Mouse (Mus musculus): ENCODE results near the gene Lrmda. TPM values are rescaled to one million over a fixed set of nuclear protein-coding genes. Genes with fewer than 3 reads are reported as not detected.
A peak's percentile ranks its signal among the peaks of the same experiment; 100 is the strongest.

Gene Lrmda
- total and polyA plus RNA-seq, 3 experiments: 0.43 to 1.1 (median 1.0) TPM

DNA sequence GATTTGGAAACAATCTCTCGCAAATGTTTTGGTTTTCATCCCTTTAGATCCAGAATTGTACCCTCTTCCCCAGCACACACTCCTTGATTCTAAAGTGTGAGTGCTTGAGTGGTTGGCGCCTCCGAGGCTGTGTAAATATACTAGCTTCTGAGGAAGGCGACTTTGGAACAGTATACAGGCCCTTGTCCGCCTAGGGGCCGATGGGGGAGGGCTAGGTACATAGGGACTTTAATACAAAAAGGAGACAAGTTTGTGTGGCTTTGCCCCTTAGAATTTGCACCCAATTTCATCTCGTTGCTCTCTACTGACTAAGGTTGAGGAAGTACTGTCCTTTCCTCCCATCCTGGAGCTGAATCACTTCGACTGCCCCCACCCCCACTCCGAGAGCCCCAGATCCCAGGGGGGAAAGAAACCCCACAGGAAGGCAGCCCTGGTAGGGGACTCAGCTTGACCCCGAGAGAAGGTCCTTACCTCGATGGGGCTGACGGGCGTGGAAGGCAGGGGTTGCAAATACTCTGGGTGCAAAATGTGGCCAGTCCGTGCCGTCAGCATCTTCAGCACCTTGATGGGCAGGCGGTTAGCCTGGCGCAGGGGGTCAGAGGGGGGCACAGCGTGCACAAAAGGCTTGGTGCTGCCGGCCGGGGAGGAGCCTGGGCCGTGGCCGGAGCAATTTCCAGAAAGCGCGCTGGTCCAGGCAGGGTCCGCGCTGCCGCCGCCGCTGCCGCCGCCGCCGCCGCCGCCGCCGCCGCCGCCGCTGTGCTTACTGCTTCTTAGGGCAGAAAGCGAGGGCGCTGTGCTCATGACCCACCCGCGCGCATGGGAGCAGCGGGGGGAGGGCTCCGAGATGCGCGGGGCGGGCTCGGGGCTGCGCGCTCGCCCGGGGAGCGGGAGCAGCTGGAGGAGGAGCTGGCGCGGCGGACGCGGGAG is 32.5 kb upstream of the Lrmda start:
- Histone ChIP-seq H3K36me3 (ENCODE audit: control insufficient read depth, insufficient read depth, low read length) (no peaks in the 10 kb centered on the region), H3K27me3 (ENCODE audit: control insufficient read depth, insufficient read depth, low read length) (peaks cover 13% of the 10 kb centered on the region), H3K4me1 (ENCODE audit: control insufficient read depth, insufficient read depth, low read length) (no peaks in the 10 kb centered on the region; the same call in 1 of the 2 replicates), H3K79me2 (replicated peaks; ENCODE audit: control insufficient read depth, insufficient read depth, low read length) (no peaks in the 10 kb centered on the region), H3K9ac (ENCODE audit: low read depth, low read length) (peak overlapping the region; percentile 73), H3K27ac (peak overlapping the region; percentile 92), H3K4me3 (peak overlapping the region; percentile 88)
- TF ChIP-seq POLR2A (IDR thresholded peaks at IDR 0.05; ENCODE audit: insufficient read depth, low read depth, low read length): no peak
- TF ChIP-seq CTCF (IDR thresholded peaks at IDR 0.05): no peak
- no peak for TF ChIP-seq EP300 (IDR thresholded peaks at IDR 0.05; ENCODE audit: insufficient read depth, low read depth, low read length)
- peak in 1 of 2 experiments; percentile 29 for DNase-seq
- WGBS: under 1% methylated on average over 61 of the region's 61 CpGs
- intact Hi-C loops (cut with DNase I): loop anchor here (1.0 to 10.0 kb wide), 8 partner anchors 50 to 1418 kb away; no protein-coding TSS in a partner anchor

- Histone ChIP-seq H3K27ac (peak overlapping the region; percentile 92), H3K79me2 (replicated peaks; ENCODE audit: control insufficient read depth, insufficient read depth, low read length) (no peaks in the 10 kb centered on the region), H3K27me3 (ENCODE audit: control insufficient read depth, insufficient read depth, low read length) (peaks cover 11% of the 10 kb centered on the region), H3K9ac (ENCODE audit: low read depth, low read length) (peak overlapping the region; percentile 73), H3K4me1 (ENCODE audit: control insufficient read depth, insufficient read depth, low read length) (no peaks in the 10 kb centered on the region; the same call in 1 of the 2 replicates), H3K36me3 (ENCODE audit: control insufficient read depth, insufficient read depth, low read length) (no peaks in the 10 kb centered on the region), H3K4me3 (peak overlapping the region; percentile 88)
- DNase-seq: peak; percentile 93 to 96
- TF ChIP-seq CTCF (IDR thresholded peaks at IDR 0.05) (peak; percentile 45), POLR2A (IDR thresholded peaks at IDR 0.05; ENCODE audit: insufficient read depth, low read depth, low read length) (peak; percentile 96), EP300 (IDR thresholded peaks at IDR 0.05; ENCODE audit: insufficient read depth, low read depth, low read length) (0 out of 2 replicates have a peak, but pooled peaks have one; percentile 41)
- intact Hi-C loops (cut with DNase I): loop anchor here (2.0 to 10.0 kb wide), 8 partner anchors 31 to 1417 kb away; partner anchors contain the start of gene Lrmda
- under 1% methylated on average over 74 of the region's 74 CpGs for WGBS
These were observed 31.6 kb upstream of the Lrmda start for GRCm38 (mm10) chr14:21987660-21988576.

GRCm38 (mm10) chr14:21988577-21989290 is 30.8 kb upstream of the Lrmda start:
- peak; percentile 54 to 61 for DNase-seq
- Histone ChIP-seq H3K36me3 (ENCODE audit: control insufficient read depth, insufficient read depth, low read length) (no peaks in the 10 kb centered on the region), H3K9ac (ENCODE audit: low read depth, low read length) (peak overlapping the region; percentile 80), H3K27me3 (ENCODE audit: control insufficient read depth, insufficient read depth, low read length) (peaks cover 11% of the 10 kb centered on the region), H3K4me3 (peak overlapping the region; percentile 58), H3K27ac (peak overlapping the region; percentile 66), H3K4me1 (ENCODE audit: control insufficient read depth, insufficient read depth, low read length) (no peaks in the 10 kb centered on the region; the same call in 1 of the 2 replicates), H3K79me2 (replicated peaks; ENCODE audit: control insufficient read depth, insufficient read depth, low read length) (no peaks in the 10 kb centered on the region)
- intact Hi-C loops (cut with DNase I): loop anchor here (2.0 to 10.0 kb wide), 8 partner anchors 30 to 1416 kb away; partner anchors contain the start of gene Lrmda
- TF ChIP-seq POLR2A (IDR thresholded peaks at IDR 0.05; ENCODE audit: insufficient read depth, low read depth, low read length) (no peak), EP300 (IDR thresholded peaks at IDR 0.05; ENCODE audit: insufficient read depth, low read depth, low read length) (no peak)
- WGBS: 1% methylated on average over 26 of the region's 26 CpGs

GRCm38 (mm10) chr14:21989291-21989913 is 30.1 kb upstream of the Lrmda start, which contains the start of gene Zfp503:
Zfp503 (minus strand) TSS chr14:21989601.
- peak within 1 kb of the TSS; percentile 58 for H3K4me3 ChIP-seq
- no peaks in the 10 kb centered on the region for H3K79me2 ChIP-seq (replicated peaks; ENCODE audit: control insufficient read depth, insufficient read depth, low read length)
- 2% methylated on average over 37 of the region's 37 CpGs for WGBS
- H3K27ac ChIP-seq: peak within 1 kb of the TSS; percentile 66
- TF ChIP-seq CTCF (IDR thresholded peaks at IDR 0.05): peak; percentile 46
- no peak for TF ChIP-seq EP300 (IDR thresholded peaks at IDR 0.05; ENCODE audit: insufficient read depth, low read depth, low read length)
- H3K9ac ChIP-seq (ENCODE audit: low read depth, low read length): peak within 1 kb of the TSS; percentile 80
- no peaks in the 10 kb centered on the region; the same call in 1 of the 2 replicates for H3K4me1 ChIP-seq (ENCODE audit: control insufficient read depth, insufficient read depth, low read length)
- intact Hi-C loops (cut with DNase I): loop anchor here (2.0 to 10.0 kb wide), 8 partner anchors 29 to 1415 kb away; partner anchors contain the start of gene Lrmda
- DNase-seq: peak in 1 of 2 experiments; percentile 67
- peaks cover 11% of the 10 kb centered on the region for H3K27me3 ChIP-seq (ENCODE audit: control insufficient read depth, insufficient read depth, low read length)
- no peaks in the 10 kb centered on the region for H3K36me3 ChIP-seq (ENCODE audit: control insufficient read depth, insufficient read depth, low read length)

Measured in heart, adult 2 months (tissue).